Mouse (Mus musculus) hindbrain, embryonic 13.5 days (tissue): ENCODE results near the gene Pard3. TPM values are rescaled to one million over a fixed set of nuclear protein-coding genes. Genes with fewer than 3 reads are reported as not detected.

Experiments used
- ATAC-seq: fragments of 200-750 bp; cut with Nextera tagmentation; 2 replicates; pipeline ENCODE4 v1.8.0; 2017; ENCODE audit warnings: moderate TSS enrichment; ENCODE audit not compliant: low FRiP score
- H3K27ac ChIP-seq: fragments of 300-500 bp; sonication (generic); 2 replicates; pipeline ENCODE4 v1.5.1; 2015; ENCODE audit warnings: inconsistent platforms, mild to moderate bottlenecking, moderate library complexity
- H3K27me3 ChIP-seq: fragments of 300-500 bp; sonication (generic); 2 replicates; pipeline ENCODE4 v1.6.1; 2015; ENCODE audit warnings: mild to moderate bottlenecking, inconsistent platforms
- H3K36me3 ChIP-seq: fragments of 300-500 bp; sonication (generic); 2 replicates; pipeline ENCODE4 v1.6.1; 2015; ENCODE audit warnings: mild to moderate bottlenecking, inconsistent platforms
- H3K4me1 ChIP-seq: fragments of 300-500 bp; sonication (generic); replicated peaks from 2 replicates; pipeline ENCODE4 v1.6.1; 2015; ENCODE audit warnings: inconsistent platforms
- H3K4me2 ChIP-seq: fragments of 300-500 bp; sonication (generic); 2 replicates; pipeline ENCODE4 v1.6.1; 2015; ENCODE audit warnings: inconsistent platforms, mild to moderate bottlenecking, moderate library complexity
- H3K4me3 ChIP-seq: fragments of 300-500 bp; sonication (generic); 2 replicates; pipeline ENCODE4 v1.5.1; 2015; ENCODE audit warnings: mild to moderate bottlenecking, inconsistent platforms
- H3K9ac ChIP-seq: fragments of 300-500 bp; sonication (generic); 2 replicates; pipeline ENCODE4 v1.6.1; 2015; ENCODE audit warnings: mild to moderate bottlenecking, inconsistent platforms
- H3K9me3 ChIP-seq: fragments of 300-500 bp; sonication (generic); 2 replicates; pipeline ENCODE4 v1.6.1; 2016; ENCODE audit warnings: inconsistent platforms
- WGBS: fragments of 180-500 bp; shearing (Covaris S2); methylation state at CpG from one replicate; pipeline ENCODE4 v1.1.7; 2015; 5-methylcytosine and 5-hydroxymethylcytosine counted together
- polyA plus RNA-seq: library from polyadenylated mRNA; unstranded; fragments of >200 nt; fragmentation: Nextera tagmentation; extraction: Ambion mirVana; gene quantifications from 2 replicates; pipeline ENCODE4 v1.2.1, GENCODE M21; 2015

Pard3 gene
- polyA plus RNA-seq, 1 experiment from 2014 or later: 22.5 TPM

DNA sequence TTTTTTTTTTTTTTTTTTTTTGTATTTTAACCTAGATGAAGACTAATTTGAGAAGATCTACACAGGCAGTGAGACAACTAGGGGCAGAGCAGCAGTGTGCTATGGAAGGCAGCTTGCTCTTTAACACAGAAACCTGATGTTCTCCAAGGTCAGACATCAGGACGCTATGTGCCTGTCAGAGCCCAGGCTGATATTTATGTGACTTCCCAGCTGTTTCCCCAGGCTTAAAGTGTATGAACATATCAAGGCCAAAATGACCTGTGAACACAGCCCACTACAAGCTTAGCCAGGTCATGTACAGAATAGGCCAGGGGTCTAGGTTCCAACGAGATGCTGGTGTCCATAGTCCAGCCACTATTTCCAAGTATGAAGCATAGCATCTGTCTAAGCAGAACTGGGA, 482.5 kb downstream of the Pard3 start:
- WGBS: 91% methylated on average over 2 of the region's 2 CpGs

DNA sequence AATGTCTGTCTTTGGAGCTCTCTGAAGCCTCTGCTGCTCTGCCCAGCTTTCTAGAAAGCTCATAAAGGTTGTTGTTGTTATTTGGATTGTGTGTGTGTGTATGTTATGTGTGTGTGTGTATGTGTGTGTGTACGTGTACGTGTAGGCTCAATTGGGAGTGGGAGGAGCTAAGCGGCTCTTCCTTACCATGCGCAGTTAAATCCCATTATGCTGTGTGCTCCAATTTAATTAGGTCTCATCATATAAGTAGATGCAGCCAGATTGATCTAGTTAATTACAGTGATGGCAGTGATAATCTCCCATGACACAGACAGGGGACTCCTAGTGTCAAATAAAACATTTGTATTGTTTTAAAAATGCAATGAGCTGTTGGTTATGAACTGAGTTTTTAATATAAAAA, 487.2 kb downstream of the Pard3 start:
- Histone ChIP-seq H3K4me2 (no peak overlapping the region), H3K27ac (peak overlapping the region; percentile 49; the same call in 1 of the 2 replicates), H3K4me1 (peaks cover 35% of the 10 kb centered on the region), H3K4me3 (no peak overlapping the region), H3K27me3 (no peaks in the 10 kb centered on the region), H3K36me3 (no peaks in the 10 kb centered on the region), H3K9ac (no peak overlapping the region), H3K9me3 (no peaks in the 10 kb centered on the region)
- 51% methylated on average over 4 of the region's 4 CpGs for WGBS
- peak; percentile 74 for ATAC-seq

More for the DNA sequence above, 482.5 kb downstream of the Pard3 start:
- no peak overlapping the region for H3K4me3 ChIP-seq
- no peaks in the 10 kb centered on the region for H3K27me3 ChIP-seq
- no peak overlapping the region for H3K4me2 ChIP-seq
- H3K4me1 ChIP-seq: peaks cover 28% of the 10 kb centered on the region
- ATAC-seq: no peak
- no peak overlapping the region for H3K27ac ChIP-seq
- H3K36me3 ChIP-seq: no peaks in the 10 kb centered on the region
- no peaks in the 10 kb centered on the region for H3K9me3 ChIP-seq
- H3K9ac ChIP-seq: no peak overlapping the region

GRCm38 (mm10) chr8:127552161-127552595, 488.5 kb downstream of the Pard3 start:
- Histone ChIP-seq H3K4me1 (peaks cover 35% of the 10 kb centered on the region), H3K4me3 (no peak overlapping the region), H3K9ac (no peak overlapping the region), H3K27ac (peak overlapping the region; percentile 69), H3K4me2 (0 out of 2 replicates have a peak overlapping the region, but pooled peaks have one; percentile 11), H3K9me3 (no peaks in the 10 kb centered on the region), H3K36me3 (no peaks in the 10 kb centered on the region), H3K27me3 (no peaks in the 10 kb centered on the region)
- WGBS: 33% methylated on average over 11 of the region's 11 CpGs
- peak; percentile 70 for ATAC-seq

- ATAC-seq: no peak
- H3K27me3 ChIP-seq: no peaks in the 10 kb centered on the region
- H3K27ac ChIP-seq: peak overlapping the region; percentile 69; the same call in 1 of the 2 replicates
- H3K4me3 ChIP-seq: no peak overlapping the region
- H3K4me1 ChIP-seq: peaks cover 35% of the 10 kb centered on the region
- H3K9ac ChIP-seq: no peak overlapping the region
- H3K4me2 ChIP-seq: no peak overlapping the region
- H3K9me3 ChIP-seq: no peaks in the 10 kb centered on the region
- H3K36me3 ChIP-seq: no peaks in the 10 kb centered on the region
- WGBS: 65% methylated on average over 13 of the region's 13 CpGs
These were observed 489.1 kb downstream of the Pard3 start for GRCm38 (mm10) chr8:127552836-127553235.

DNA sequence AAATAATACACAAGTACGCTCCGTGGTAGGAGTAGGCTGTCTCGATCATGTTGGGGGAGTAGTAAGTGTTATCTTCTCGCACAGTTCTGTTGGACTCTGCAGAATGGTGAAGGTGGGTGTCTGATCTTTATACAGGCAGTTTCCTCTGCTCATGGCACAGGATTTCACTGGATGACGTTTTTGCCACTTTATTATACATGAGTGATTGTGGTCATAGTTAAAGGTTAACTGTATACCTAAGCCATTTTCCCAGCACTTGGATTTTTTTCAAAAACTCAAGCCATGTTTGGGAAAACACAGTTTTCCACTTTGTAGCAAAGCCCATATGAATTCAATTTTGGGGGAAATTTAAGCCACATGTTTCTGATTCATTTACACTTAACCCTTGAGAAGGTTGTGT, 489.9 kb downstream of the Pard3 start:
- Histone ChIP-seq H3K27ac (peak overlapping the region; percentile 40; the same call in 1 of the 2 replicates), H3K4me2 (no peak overlapping the region), H3K9me3 (no peaks in the 10 kb centered on the region), H3K36me3 (no peaks in the 10 kb centered on the region), H3K27me3 (no peaks in the 10 kb centered on the region), H3K4me1 (peaks cover 35% of the 10 kb centered on the region), H3K9ac (no peak overlapping the region), H3K4me3 (no peak overlapping the region)
- 78% methylated on average over 5 of the region's 5 CpGs for WGBS
- no peak for ATAC-seq

DNA sequence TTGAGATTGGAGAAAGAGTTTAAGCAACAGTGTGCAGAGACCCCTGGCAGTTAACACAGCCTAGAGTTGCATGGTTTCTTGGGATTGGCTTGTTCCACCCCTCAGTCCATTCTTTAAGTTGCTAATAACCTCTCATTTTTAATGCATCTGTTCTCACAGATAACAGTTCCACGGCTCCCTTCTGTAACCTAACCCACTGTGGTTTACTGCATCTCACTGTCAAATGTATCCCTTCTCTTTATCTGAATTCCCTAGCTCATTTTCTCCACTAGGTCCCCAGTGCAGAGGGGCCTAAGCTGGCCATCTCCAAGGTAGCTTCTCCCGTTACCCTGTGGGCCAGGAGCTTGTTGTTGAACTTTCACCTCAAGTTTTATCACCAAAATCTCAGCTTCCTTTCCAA, 492.1 kb downstream of the Pard3 start:
- ATAC-seq: no peak
- WGBS: 66% methylated on average over 2 of the region's 2 CpGs

DNA sequence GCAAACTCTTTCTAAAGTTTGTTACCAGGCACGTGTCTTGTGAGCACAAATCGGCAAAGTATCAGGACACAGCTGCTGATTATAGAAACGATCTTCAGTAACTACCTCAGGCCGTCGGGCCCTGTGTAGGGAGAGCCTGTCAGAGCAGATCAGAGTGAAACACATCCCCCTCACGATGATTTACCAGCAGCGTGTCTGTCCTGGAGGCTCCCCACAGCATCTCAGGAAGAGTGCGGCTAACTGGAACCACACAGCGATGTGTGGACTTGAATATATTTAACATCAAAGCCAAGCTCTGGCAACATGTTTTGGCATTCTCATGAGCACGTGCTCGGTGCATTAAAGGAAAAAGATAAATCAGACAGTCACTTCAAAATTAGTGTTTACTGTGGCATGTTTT, 493.3 kb downstream of the Pard3 start:
- H3K36me3 ChIP-seq: no peaks in the 10 kb centered on the region
- 37% methylated on average over 11 of the region's 11 CpGs for WGBS
- H3K4me1 ChIP-seq: peaks cover 15% of the 10 kb centered on the region
- no peaks in the 10 kb centered on the region for H3K27me3 ChIP-seq
- no peak for ATAC-seq
- no peak overlapping the region for H3K4me3 ChIP-seq
- H3K9ac ChIP-seq: no peak overlapping the region
- no peaks in the 10 kb centered on the region for H3K9me3 ChIP-seq
- no peak overlapping the region for H3K4me2 ChIP-seq
- no peak overlapping the region for H3K27ac ChIP-seq

More for the DNA sequence above, 492.1 kb downstream of the Pard3 start:
- no peak overlapping the region for H3K27ac ChIP-seq
- no peak overlapping the region for H3K9ac ChIP-seq
- no peaks in the 10 kb centered on the region for H3K36me3 ChIP-seq
- H3K4me3 ChIP-seq: no peak overlapping the region
- H3K27me3 ChIP-seq: no peaks in the 10 kb centered on the region
- H3K4me1 ChIP-seq: peaks cover 24% of the 10 kb centered on the region
- H3K9me3 ChIP-seq: no peaks in the 10 kb centered on the region
- no peak overlapping the region for H3K4me2 ChIP-seq

DNA sequence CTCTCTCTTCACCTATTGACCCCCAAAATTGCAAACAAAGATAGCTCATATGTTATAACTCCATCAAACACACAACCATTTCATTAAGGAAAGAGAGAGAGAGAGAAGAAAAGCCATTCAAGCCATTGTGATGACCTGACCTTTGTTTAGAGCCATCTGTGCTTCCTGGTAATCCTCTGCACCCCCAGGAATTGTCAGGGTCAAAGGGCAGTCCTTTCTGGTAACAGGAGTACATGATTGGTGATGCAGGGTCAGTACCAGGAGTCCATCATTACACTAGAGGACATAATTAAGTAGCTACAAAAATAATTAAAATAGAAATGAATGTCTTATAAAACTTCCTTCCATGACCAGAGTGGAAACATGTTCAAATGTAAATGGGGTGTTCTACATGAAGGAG, 493.9 kb downstream of the Pard3 start:
- Histone ChIP-seq H3K9ac (no peak overlapping the region), H3K27me3 (no peaks in the 10 kb centered on the region), H3K4me1 (peaks cover 9% of the 10 kb centered on the region), H3K27ac (no peak overlapping the region), H3K4me2 (no peak overlapping the region), H3K4me3 (no peak overlapping the region), H3K36me3 (no peaks in the 10 kb centered on the region), H3K9me3 (no peaks in the 10 kb centered on the region)
- ATAC-seq: no peak

DNA sequence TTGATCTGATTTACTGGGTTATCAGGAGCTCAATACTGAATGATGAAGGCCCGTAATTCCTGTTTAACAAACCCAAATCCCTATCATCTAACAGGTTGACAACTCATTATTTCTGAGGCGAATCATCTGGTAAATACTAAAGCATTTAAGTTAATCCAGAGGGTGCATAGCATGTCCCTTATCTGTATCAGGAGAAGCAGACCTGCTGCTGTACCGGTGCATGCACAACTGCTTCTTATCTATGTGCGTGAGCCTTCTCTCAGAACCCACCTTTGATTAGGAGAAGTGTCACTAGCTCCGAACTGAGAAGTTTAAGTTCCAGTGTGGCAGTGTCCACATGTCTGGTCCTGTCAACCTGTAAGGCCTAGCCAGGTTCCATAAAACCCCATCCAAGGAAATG, 499.9 kb downstream of the Pard3 start:
- H3K27ac ChIP-seq: no peak overlapping the region

GRCm38 (mm10) chr8:127564426-127564825, 500.7 kb downstream of the Pard3 start:
- no peak overlapping the region for H3K9ac ChIP-seq
- WGBS: 32% methylated on average over 4 of the region's 4 CpGs
- H3K4me3 ChIP-seq: no peak overlapping the region
- H3K36me3 ChIP-seq: no peaks in the 10 kb centered on the region
- no peaks in the 10 kb centered on the region for H3K4me1 ChIP-seq
- no peak for ATAC-seq
- H3K4me2 ChIP-seq: no peak overlapping the region
- no peaks in the 10 kb centered on the region for H3K27me3 ChIP-seq
- no peak overlapping the region for H3K27ac ChIP-seq
- no peaks in the 10 kb centered on the region for H3K9me3 ChIP-seq

More for the DNA sequence above, 499.9 kb downstream of the Pard3 start:
- no peak for ATAC-seq
- 92% methylated on average over 5 of the region's 5 CpGs for WGBS
- H3K9me3 ChIP-seq: no peaks in the 10 kb centered on the region
- H3K9ac ChIP-seq: no peak overlapping the region
- H3K27me3 ChIP-seq: no peaks in the 10 kb centered on the region
- H3K4me1 ChIP-seq: no peaks in the 10 kb centered on the region
- no peaks in the 10 kb centered on the region for H3K36me3 ChIP-seq
- no peak overlapping the region for H3K4me3 ChIP-seq
- H3K4me2 ChIP-seq: no peak overlapping the region

- Histone ChIP-seq H3K27ac (no peak overlapping the region), H3K9ac (no peak overlapping the region), H3K4me2 (no peak overlapping the region), H3K27me3 (no peaks in the 10 kb centered on the region), H3K36me3 (no peaks in the 10 kb centered on the region), H3K9me3 (no peaks in the 10 kb centered on the region), H3K4me3 (no peak overlapping the region), H3K4me1 (no peaks in the 10 kb centered on the region)
- WGBS: 87% methylated on average over 5 of the region's 5 CpGs
- no peak for ATAC-seq
These were observed 505.5 kb downstream of the Pard3 start for GRCm38 (mm10) chr8:127569212-127569611.

GRCm38 (mm10) chr8:127570527-127570926, 506.8 kb downstream of the Pard3 start:
- Histone ChIP-seq H3K4me1 (no peaks in the 10 kb centered on the region), H3K4me2 (no peak overlapping the region), H3K9ac (no peak overlapping the region), H3K27ac (no peak overlapping the region), H3K4me3 (no peak overlapping the region), H3K9me3 (no peaks in the 10 kb centered on the region), H3K27me3 (no peaks in the 10 kb centered on the region), H3K36me3 (no peaks in the 10 kb centered on the region)
- ATAC-seq: no peak
- WGBS: 84% methylated on average over 1 of the region's 1 CpGs

DNA sequence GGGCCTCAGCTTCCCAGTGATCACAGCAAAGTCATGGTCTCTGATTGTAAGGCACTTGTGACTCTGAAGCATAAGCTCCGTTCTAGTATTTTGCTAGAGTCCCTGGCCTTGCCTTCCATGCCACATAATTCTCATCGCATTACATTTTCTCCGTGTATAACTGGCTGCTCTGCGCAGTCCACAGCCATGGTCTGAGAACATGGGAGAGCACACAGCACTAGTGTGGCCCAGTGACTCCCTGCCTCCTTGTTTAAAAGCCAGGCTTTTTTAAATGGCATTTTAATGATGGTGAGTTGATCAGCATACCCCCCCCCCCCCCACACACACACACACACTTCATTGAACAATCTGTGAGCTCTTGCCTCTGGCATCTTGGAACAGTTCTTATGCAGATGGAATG, 508.8 kb downstream of the Pard3 start:
- Histone ChIP-seq H3K4me2 (no peak overlapping the region), H3K9ac (no peak overlapping the region), H3K4me3 (no peak overlapping the region), H3K27ac (no peak overlapping the region), H3K36me3 (no peaks in the 10 kb centered on the region), H3K4me1 (no peaks in the 10 kb centered on the region; the same call in 1 of the 2 replicates), H3K9me3 (no peaks in the 10 kb centered on the region), H3K27me3 (no peaks in the 10 kb centered on the region)
- 79% methylated on average over 4 of the region's 4 CpGs for WGBS
- no peak for ATAC-seq
